Mouse (Mus musculus): ENCODE results near the gene Sost. TPM values are rescaled to one million over a fixed set of nuclear protein-coding genes. Genes with fewer than 3 reads are reported as not detected.

The Sost gene
- total RNA-seq, 2 experiments from 2014 or later: not detected

GRCm38 (mm10) chr11:101957476-101957875, 9.3 kb downstream of the Sost start:
- ATAC-seq (replicated peaks; ENCODE audit: low FRiP score, low TSS enrichment, poor library complexity, severe bottlenecking): no peak

GRCm38 (mm10) chr11:101953441-101953840, 13.4 kb downstream of the Sost start:
- ATAC-seq (replicated peaks; ENCODE audit: low FRiP score, low TSS enrichment, poor library complexity, severe bottlenecking): no peak

GRCm38 (mm10) chr11:101952541-101953341, 14.1 kb downstream of the Sost start:
- peak; percentile 45; the same call in 1 of the 2 replicates for ATAC-seq (replicated peaks; ENCODE audit: low FRiP score, low TSS enrichment, poor library complexity, severe bottlenecking)

GRCm38 (mm10) chr11:101950021-101950420, 16.8 kb downstream of the Sost start:
- ATAC-seq (replicated peaks; ENCODE audit: low FRiP score, low TSS enrichment, poor library complexity, severe bottlenecking): no peak

- ATAC-seq (replicated peaks; ENCODE audit: low FRiP score, low TSS enrichment, poor library complexity, severe bottlenecking): no peak
Measured at GRCm38 (mm10) chr11:101946525-101946924, 20.3 kb downstream of the Sost start.

GRCm38 (mm10) chr11:101943055-101943454, 23.8 kb downstream of the Sost start:
- ATAC-seq (replicated peaks; ENCODE audit: low FRiP score, low TSS enrichment, poor library complexity, severe bottlenecking): no peak

- ATAC-seq (replicated peaks; ENCODE audit: low FRiP score, low TSS enrichment, poor library complexity, severe bottlenecking): no peak
Measured at GRCm38 (mm10) chr11:101937108-101937507, 29.7 kb downstream of the Sost start.

GRCm38 (mm10) chr11:101936421-101936820, 30.4 kb downstream of the Sost start:
- ATAC-seq (replicated peaks; ENCODE audit: low FRiP score, low TSS enrichment, poor library complexity, severe bottlenecking): no peak

- no peak for ATAC-seq (replicated peaks; ENCODE audit: low FRiP score, low TSS enrichment, poor library complexity, severe bottlenecking)
Measured at GRCm38 (mm10) chr11:101935743-101936142, 31.1 kb downstream of the Sost start.

GRCm38 (mm10) chr11:101931978-101932377, 34.8 kb downstream of the Sost start:
- no peak for ATAC-seq (replicated peaks; ENCODE audit: low FRiP score, low TSS enrichment, poor library complexity, severe bottlenecking)

GRCm38 (mm10) chr11:101928030-101928762, 38.6 kb downstream of the Sost start:
- ATAC-seq (replicated peaks; ENCODE audit: low FRiP score, low TSS enrichment, poor library complexity, severe bottlenecking): no peak

- no peak for ATAC-seq (replicated peaks; ENCODE audit: low FRiP score, low TSS enrichment, poor library complexity, severe bottlenecking)
Measured at GRCm38 (mm10) chr11:101926951-101927589, 39.7 kb downstream of the Sost start.

- no peak for ATAC-seq (replicated peaks; ENCODE audit: low FRiP score, low TSS enrichment, poor library complexity, severe bottlenecking)
Measured at GRCm38 (mm10) chr11:101925636-101926035, 41.2 kb downstream of the Sost start.

- no peak for ATAC-seq (replicated peaks; ENCODE audit: low FRiP score, low TSS enrichment, poor library complexity, severe bottlenecking)
Measured at GRCm38 (mm10) chr11:101924441-101924976, 42.3 kb downstream of the Sost start.

GRCm38 (mm10) chr11:101923988-101924387, 42.8 kb downstream of the Sost start:
- no peak for ATAC-seq (replicated peaks; ENCODE audit: low FRiP score, low TSS enrichment, poor library complexity, severe bottlenecking)

- ATAC-seq (replicated peaks; ENCODE audit: low FRiP score, low TSS enrichment, poor library complexity, severe bottlenecking): no peak
Measured at GRCm38 (mm10) chr11:101921361-101921952, 45.4 kb downstream of the Sost start.

- ATAC-seq (replicated peaks; ENCODE audit: low FRiP score, low TSS enrichment, poor library complexity, severe bottlenecking): 0 out of 2 replicates have a peak, but pooled peaks have one; percentile 41
Measured at GRCm38 (mm10) chr11:101919660-101920059, 47.2 kb downstream of the Sost start.

GRCm38 (mm10) chr11:101918609-101919008, 48.2 kb downstream of the Sost start:
- ATAC-seq (replicated peaks; ENCODE audit: low FRiP score, low TSS enrichment, poor library complexity, severe bottlenecking): no peak

GRCm38 (mm10) chr11:101916772-101917171, 50.0 kb downstream of the Sost start:
- ATAC-seq (replicated peaks; ENCODE audit: low FRiP score, low TSS enrichment, poor library complexity, severe bottlenecking): no peak

GRCm38 (mm10) chr11:101913591-101913990, 53.2 kb downstream of the Sost start:
- no peak for ATAC-seq (replicated peaks; ENCODE audit: low FRiP score, low TSS enrichment, poor library complexity, severe bottlenecking)
